Mouse (Mus musculus): ENCODE data around the gene Spaca6.

DNA sequence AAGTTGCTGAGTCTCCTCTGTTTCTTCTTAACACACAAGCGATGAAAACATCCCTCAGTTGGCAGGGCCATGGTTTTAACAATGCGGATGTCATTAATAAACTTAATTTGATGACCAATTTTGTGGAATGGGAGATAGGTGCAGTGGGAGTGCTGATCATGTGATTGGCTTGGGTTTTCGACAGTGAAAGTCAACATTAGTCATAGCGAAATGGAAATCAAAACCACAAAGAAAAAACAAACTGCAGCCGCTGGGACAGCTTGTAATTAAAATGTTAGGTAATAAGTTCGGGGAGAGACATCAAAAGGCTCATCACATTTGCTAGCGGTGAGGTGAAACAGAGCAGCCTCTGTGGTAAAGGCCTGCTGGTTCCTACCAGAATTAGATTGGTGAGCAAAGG lies 13.8 kb downstream of the Spaca6 start:
- TF ChIP-seq CTCF (IDR thresholded peaks at IDR 0.05; ENCODE audit: insufficient read depth, low read depth, low read length) (no peak), POLR2A (IDR thresholded peaks at IDR 0.05; ENCODE audit: insufficient read depth, low read depth, low read length) (no peak)
